Mouse (Mus musculus): Measurements from ENCODE around the gene Lmln. TPM values are rescaled to one million over a fixed set of nuclear protein-coding genes. Genes with fewer than 3 reads are reported as not detected.

Gene Lmln
- polyA plus RNA-seq, 1 experiment from 2014 or later, result 3.3 TPM

- Histone ChIP-seq H3K9me3 (ENCODE audit: control insufficient read depth, low read length) (no peaks in the 10 kb centered on the region), H3K9ac (ENCODE audit: low read length) (no peak overlapping the region), H3K27me3 (replicated peaks; ENCODE audit: control insufficient read depth, insufficient read depth, low read length) (no peaks in the 10 kb centered on the region), H3K4me1 (replicated peaks; ENCODE audit: control insufficient read depth, insufficient read depth, low read length) (no peaks in the 10 kb centered on the region), H3K27ac (ENCODE audit: low read depth) (no peak overlapping the region), H3K4me2 (ENCODE audit: low read length) (no peak overlapping the region), H3K36me3 (ENCODE audit: control insufficient read depth, insufficient read depth, low read length) (0 out of 2 replicates have a peak, but pooled peaks cover 5% of the 10 kb centered on the region), H3K4me3 (ENCODE audit: low read depth, low read length) (no peak overlapping the region)
- ATAC-seq (replicated peaks; ENCODE audit: low FRiP score, low TSS enrichment, low read depth) (no peak), DNase-seq (ENCODE audit: low spot score) (no peak)
- WGBS, result 91% methylated on average over 5 of the region's 5 CpGs
Measured at GRCm38 (mm10) chr16:33077069-33077627, 14.8 kb downstream of the Lmln start.

- 90% methylated on average over 7 of the region's 7 CpGs for WGBS
- Histone ChIP-seq H3K9me3 (ENCODE audit: control insufficient read depth, low read length) (no peaks in the 10 kb centered on the region), H3K4me1 (replicated peaks; ENCODE audit: control insufficient read depth, insufficient read depth, low read length) (no peaks in the 10 kb centered on the region), H3K27me3 (replicated peaks; ENCODE audit: control insufficient read depth, insufficient read depth, low read length) (no peaks in the 10 kb centered on the region), H3K27ac (ENCODE audit: low read depth) (no peak overlapping the region), H3K4me2 (ENCODE audit: low read length) (no peak overlapping the region), H3K4me3 (ENCODE audit: low read depth, low read length) (no peak overlapping the region), H3K36me3 (ENCODE audit: control insufficient read depth, insufficient read depth, low read length) (0 out of 2 replicates have a peak, but pooled peaks cover 8% of the 10 kb centered on the region), H3K9ac (ENCODE audit: low read length) (no peak overlapping the region)
- no peak for ATAC-seq (replicated peaks; ENCODE audit: low FRiP score, low TSS enrichment, low read depth)
- no peak for DNase-seq (ENCODE audit: low spot score)
Measured at GRCm38 (mm10) chr16:33080063-33080462, 17.7 kb downstream of the Lmln start.

DNA sequence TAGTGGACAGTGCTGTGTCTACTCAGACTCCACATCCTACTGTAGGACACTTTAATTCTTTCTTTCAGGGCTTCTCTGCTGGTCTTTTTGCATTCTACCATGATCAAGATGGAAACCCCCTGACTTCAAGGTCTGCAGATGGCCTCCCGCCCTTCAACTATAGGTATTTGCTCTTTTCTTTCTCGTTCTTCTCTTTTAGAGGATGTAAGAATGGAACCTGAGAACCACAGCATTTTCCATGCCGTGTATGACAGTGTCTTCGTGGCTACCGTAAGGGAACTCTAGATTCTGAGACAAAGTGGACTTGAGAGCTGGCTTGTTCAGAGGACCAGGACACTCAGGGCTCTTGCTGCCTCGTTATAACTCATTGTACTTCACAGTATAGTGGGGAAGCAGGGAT, 20.6 kb downstream of the Lmln start:
- Histone ChIP-seq H3K27me3 (replicated peaks; ENCODE audit: control insufficient read depth, insufficient read depth, low read length) (no peaks in the 10 kb centered on the region), H3K27ac (ENCODE audit: low read depth) (no peak overlapping the region), H3K9me3 (ENCODE audit: control insufficient read depth, low read length) (no peaks in the 10 kb centered on the region), H3K4me1 (replicated peaks; ENCODE audit: control insufficient read depth, insufficient read depth, low read length) (no peaks in the 10 kb centered on the region), H3K4me3 (ENCODE audit: low read depth, low read length) (no peak overlapping the region), H3K36me3 (ENCODE audit: control insufficient read depth, insufficient read depth, low read length) (0 out of 2 replicates have a peak, but pooled peaks cover 8% of the 10 kb centered on the region), H3K4me2 (ENCODE audit: low read length) (no peak overlapping the region), H3K9ac (ENCODE audit: low read length) (no peak overlapping the region)
- WGBS, result 87% methylated on average over 6 of the region's 6 CpGs
- DNase-seq (ENCODE audit: low spot score) (no peak), ATAC-seq (replicated peaks; ENCODE audit: low FRiP score, low TSS enrichment, low read depth) (no peak)

- no peak overlapping the region for H3K4me2 ChIP-seq (ENCODE audit: low read length)
- H3K36me3 ChIP-seq (ENCODE audit: control insufficient read depth, insufficient read depth, low read length), result 0 out of 2 replicates have a peak, but pooled peaks cover 8% of the 10 kb centered on the region
- DNase-seq (ENCODE audit: low spot score) (no peak), ATAC-seq (replicated peaks; ENCODE audit: low FRiP score, low TSS enrichment, low read depth) (no peak)
- H3K4me1 ChIP-seq (replicated peaks; ENCODE audit: control insufficient read depth, insufficient read depth, low read length), result no peaks in the 10 kb centered on the region
- H3K27me3 ChIP-seq (replicated peaks; ENCODE audit: control insufficient read depth, insufficient read depth, low read length), result no peaks in the 10 kb centered on the region
- H3K27ac ChIP-seq (ENCODE audit: low read depth), result no peak overlapping the region
- no peak overlapping the region for H3K9ac ChIP-seq (ENCODE audit: low read length)
- H3K4me3 ChIP-seq (ENCODE audit: low read depth, low read length), result no peak overlapping the region
- WGBS, result 86% methylated on average over 2 of the region's 2 CpGs
- H3K9me3 ChIP-seq (ENCODE audit: control insufficient read depth, low read length), result no peaks in the 10 kb centered on the region
Measured at GRCm38 (mm10) chr16:33083996-33084395, 21.7 kb downstream of the Lmln start.

DNA sequence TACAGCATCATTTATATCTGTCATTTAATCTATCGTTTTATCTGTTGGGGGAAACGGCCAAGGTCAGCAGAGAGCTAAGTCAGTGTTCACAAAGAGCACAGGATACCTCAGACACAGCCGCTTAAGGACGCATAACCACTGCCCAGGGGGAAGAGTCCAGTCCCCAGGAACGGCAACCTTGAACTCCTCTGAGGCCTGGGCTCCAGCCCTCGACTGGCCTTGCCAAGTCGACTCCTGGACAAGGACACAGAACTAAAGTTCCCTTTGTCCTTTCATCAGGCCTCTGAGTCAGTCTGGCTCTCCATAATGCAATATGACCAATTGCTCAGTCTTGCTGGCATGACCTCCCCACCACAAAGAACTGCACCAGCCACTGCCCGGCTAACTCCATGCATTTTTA, 23.3 kb downstream of the Lmln start:
- no peak overlapping the region for H3K4me3 ChIP-seq (ENCODE audit: low read depth, low read length)
- H3K9me3 ChIP-seq (ENCODE audit: control insufficient read depth, low read length), result no peaks in the 10 kb centered on the region
- WGBS, result 70% methylated on average over 8 of the region's 8 CpGs
- H3K4me1 ChIP-seq (replicated peaks; ENCODE audit: control insufficient read depth, insufficient read depth, low read length), result no peaks in the 10 kb centered on the region
- no peaks in the 10 kb centered on the region for H3K27me3 ChIP-seq (replicated peaks; ENCODE audit: control insufficient read depth, insufficient read depth, low read length)
- no peak overlapping the region for H3K4me2 ChIP-seq (ENCODE audit: low read length)
- 0 out of 2 replicates have a peak, but pooled peaks cover 13% of the 10 kb centered on the region for H3K36me3 ChIP-seq (ENCODE audit: control insufficient read depth, insufficient read depth, low read length)
- no peak for DNase-seq (ENCODE audit: low spot score)
- no peak for ATAC-seq (replicated peaks; ENCODE audit: low FRiP score, low TSS enrichment, low read depth)
- no peak overlapping the region for H3K9ac ChIP-seq (ENCODE audit: low read length)
- H3K27ac ChIP-seq (ENCODE audit: low read depth), result no peak overlapping the region

DNA sequence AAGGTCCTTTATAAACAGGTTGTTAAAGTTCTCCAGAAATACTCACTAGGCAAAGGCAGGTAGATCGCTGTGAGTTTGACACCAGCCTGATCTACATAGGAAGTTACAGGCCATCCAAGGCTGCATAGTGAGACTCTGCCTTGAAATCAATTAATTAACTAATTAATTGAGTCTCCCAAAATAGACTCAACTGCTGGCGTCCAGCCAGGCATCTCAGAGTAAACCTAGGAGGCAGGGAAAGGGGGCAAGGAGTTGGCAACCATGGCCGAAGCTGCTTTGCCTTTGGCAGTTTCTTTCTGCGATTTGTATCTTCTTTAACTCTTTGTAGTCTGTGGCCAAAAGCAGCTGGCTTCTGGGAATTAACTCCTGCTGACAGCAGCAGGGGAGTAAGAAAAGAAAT, 51.4 kb downstream of the Lmln start:
- Histone ChIP-seq H3K4me2 (ENCODE audit: low read length) (no peak overlapping the region), H3K27ac (ENCODE audit: low read depth) (no peak overlapping the region), H3K4me3 (ENCODE audit: low read depth, low read length) (no peak overlapping the region), H3K9ac (ENCODE audit: low read length) (no peak overlapping the region), H3K36me3 (ENCODE audit: control insufficient read depth, insufficient read depth, low read length) (peaks cover 11% of the 10 kb centered on the region; the same call in 1 of the 2 replicates), H3K9me3 (ENCODE audit: control insufficient read depth, low read length) (no peaks in the 10 kb centered on the region), H3K27me3 (replicated peaks; ENCODE audit: control insufficient read depth, insufficient read depth, low read length) (no peaks in the 10 kb centered on the region), H3K4me1 (replicated peaks; ENCODE audit: control insufficient read depth, insufficient read depth, low read length) (no peaks in the 10 kb centered on the region)
- no peak for DNase-seq (ENCODE audit: low spot score)
- WGBS, result 48% methylated on average over 4 of the region's 4 CpGs
- ATAC-seq (replicated peaks; ENCODE audit: low FRiP score, low TSS enrichment, low read depth), result no peak

- 47% methylated on average over 8 of the region's 8 CpGs for WGBS
- DNase-seq (ENCODE audit: low spot score), result no peak
- Histone ChIP-seq H3K9me3 (ENCODE audit: control insufficient read depth, low read length) (no peaks in the 10 kb centered on the region), H3K36me3 (ENCODE audit: control insufficient read depth, insufficient read depth, low read length) (no peaks in the 10 kb centered on the region; the same call in 1 of the 2 replicates), H3K9ac (ENCODE audit: low read length) (no peak overlapping the region), H3K4me3 (ENCODE audit: low read depth, low read length) (no peak overlapping the region), H3K27ac (ENCODE audit: low read depth) (no peak overlapping the region), H3K4me1 (replicated peaks; ENCODE audit: control insufficient read depth, insufficient read depth, low read length) (peaks cover 14% of the 10 kb centered on the region; the same call in 1 of the 2 replicates), H3K4me2 (ENCODE audit: low read length) (no peak overlapping the region), H3K27me3 (replicated peaks; ENCODE audit: control insufficient read depth, insufficient read depth, low read length) (no peaks in the 10 kb centered on the region)
- ATAC-seq (replicated peaks; ENCODE audit: low FRiP score, low TSS enrichment, low read depth), result no peak
Measured at GRCm38 (mm10) chr16:33123373-33123772, 61.1 kb downstream of the Lmln start.

GRCm38 (mm10) chr16:33123938-33124820, 61.9 kb downstream of the Lmln start:
- Histone ChIP-seq H3K9ac (ENCODE audit: low read length) (no peak overlapping the region), H3K9me3 (ENCODE audit: control insufficient read depth, low read length) (no peaks in the 10 kb centered on the region), H3K4me1 (replicated peaks; ENCODE audit: control insufficient read depth, insufficient read depth, low read length) (peaks cover 14% of the 10 kb centered on the region; the same call in 1 of the 2 replicates), H3K4me3 (ENCODE audit: low read depth, low read length) (no peak overlapping the region), H3K27ac (ENCODE audit: low read depth) (no peak overlapping the region), H3K4me2 (ENCODE audit: low read length) (no peak overlapping the region), H3K36me3 (ENCODE audit: control insufficient read depth, insufficient read depth, low read length) (no peaks in the 10 kb centered on the region; the same call in 1 of the 2 replicates), H3K27me3 (replicated peaks; ENCODE audit: control insufficient read depth, insufficient read depth, low read length) (no peaks in the 10 kb centered on the region)
- DNase-seq (ENCODE audit: low spot score) (no peak), ATAC-seq (replicated peaks; ENCODE audit: low FRiP score, low TSS enrichment, low read depth) (no peak)
- 37% methylated on average over 24 of the region's 24 CpGs for WGBS

Measured in intestine, embryonic 14.5 days (tissue).